Mouse (Mus musculus) testis, adult 2 months (tissue): ENCODE measurements at regions not wholly inside any gene's neighbourhood (a gene's known extent, or its start where the extent isn't known, plus 50 kb on each side); places are given as distances from the start of the nearest gene placed in this dataset.

Source experiments
- CTCF ChIP-seq: fragments of 200-500 bp; IDR thresholded peaks from 2 replicates; pipeline ENCODE4 v1.5.1; 2012; ENCODE audit warnings: low read depth, mild to moderate bottlenecking, inconsistent platforms, low read length, moderate library complexity; ENCODE audit not compliant: control insufficient read depth, insufficient read depth, insufficient replicate concordance
- POLR2A ChIP-seq: fragments of 200-500 bp; IDR thresholded peaks from 2 replicates; pipeline ENCODE4 v1.6.1; 2012; ENCODE audit warnings: low read depth, mild to moderate bottlenecking, inconsistent platforms, low read length, moderate library complexity; ENCODE audit not compliant: control insufficient read depth

DNA sequence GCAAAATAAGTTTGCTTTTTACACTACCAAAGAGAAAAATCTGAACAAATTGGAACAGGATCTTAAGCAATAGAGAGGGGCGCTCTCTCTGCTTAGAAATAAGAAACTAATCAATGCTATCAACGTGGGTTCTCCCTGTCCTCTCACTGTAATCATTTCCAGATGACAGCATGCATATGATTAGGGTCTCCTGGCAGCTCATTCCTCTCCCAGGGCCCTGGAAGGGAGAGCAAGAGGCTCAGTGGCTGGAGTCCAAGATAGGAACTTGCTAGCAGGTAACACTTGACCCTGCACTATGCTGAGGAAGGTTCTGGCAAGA lies 146.5 kb upstream of the Jarid2 start:
- TF ChIP-seq CTCF (no peak), POLR2A (no peak)
